Mouse (Mus musculus) midbrain, postnatal 0 days (tissue): ENCODE measurements at regions not wholly inside any gene's neighbourhood (a gene's known extent, or its start where the extent isn't known, plus 50 kb on each side); places are given as distances from the start of the nearest gene placed in this dataset.

Source experiments
- ATAC-seq: fragments of 200-750 bp; cut with Nextera tagmentation; 2 replicates; pipeline ENCODE4 v1.8.0; 2017; ENCODE audit warnings: moderate number of reproducible peaks, mild to moderate bottlenecking, moderate TSS enrichment, moderate library complexity; ENCODE audit not compliant: low FRiP score
- DNase-seq: peaks from one replicate; pipeline ENCODE4 v3.0.0-alpha.2; 2015; ENCODE audit warnings: low spot score
- H3K27ac ChIP-seq: fragments of 300-500 bp; sonication (generic); 2 replicates; pipeline ENCODE4 v1.5.1; 2014; ENCODE audit warnings: low read depth, mild to moderate bottlenecking, low read length, mixed read lengths
- H3K27me3 ChIP-seq: fragments of 300-500 bp; sonication (generic); 2 replicates; pipeline ENCODE4 v1.6.1; 2014; ENCODE audit warnings: low read length, control low read depth, mixed read lengths; ENCODE audit not compliant: insufficient read depth
- H3K36me3 ChIP-seq: fragments of 300-500 bp; sonication (generic); 2 replicates; pipeline ENCODE4 v1.6.1; 2014; ENCODE audit warnings: low read length, control low read depth, mixed read lengths; ENCODE audit not compliant: insufficient read depth
- H3K4me1 ChIP-seq: fragments of 300-500 bp; sonication (generic); 2 replicates; pipeline ENCODE4 v1.6.1; 2014; ENCODE audit warnings: mild to moderate bottlenecking, control low read depth, antibody characterized with exemption, low read length, mixed read lengths; ENCODE audit not compliant: insufficient read depth
- H3K4me2 ChIP-seq: fragments of 300-500 bp; sonication (generic); 2 replicates; pipeline ENCODE4 v1.6.1; 2014; ENCODE audit warnings: low read depth, mild to moderate bottlenecking, low read length, mixed read lengths; ENCODE audit not compliant: poor library complexity, severe bottlenecking
- H3K4me3 ChIP-seq: fragments of 300-500 bp; sonication (generic); 2 replicates; pipeline ENCODE4 v1.5.1; 2014; ENCODE audit warnings: low read depth, mild to moderate bottlenecking, low read length, moderate library complexity
- H3K9ac ChIP-seq: fragments of 300-500 bp; sonication (generic); replicated peaks from 2 replicates; pipeline ENCODE4 v1.6.1; 2014; ENCODE audit warnings: mild to moderate bottlenecking, low read length, moderate library complexity, mixed read lengths; ENCODE audit not compliant: poor library complexity, severe bottlenecking
- H3K9me3 ChIP-seq: fragments of 300-500 bp; sonication (generic); 2 replicates; pipeline ENCODE4 v1.6.1; 2016; ENCODE audit warnings: low read length, control low read depth
- CTCF ChIP-seq: IDR thresholded peaks from 2 replicates; pipeline ENCODE4 v1.5.1; 2016; ENCODE audit warnings: antibody characterized with exemption, mild to moderate bottlenecking
- WGBS: fragments of 180-500 bp; shearing (Covaris S2); extraction: QIAGEN DNeasy Blood & Tissue Kit; methylation state at CpG from one replicate; pipeline ENCODE4 v1.1.7; 2014; 5-methylcytosine and 5-hydroxymethylcytosine counted together

DNA sequence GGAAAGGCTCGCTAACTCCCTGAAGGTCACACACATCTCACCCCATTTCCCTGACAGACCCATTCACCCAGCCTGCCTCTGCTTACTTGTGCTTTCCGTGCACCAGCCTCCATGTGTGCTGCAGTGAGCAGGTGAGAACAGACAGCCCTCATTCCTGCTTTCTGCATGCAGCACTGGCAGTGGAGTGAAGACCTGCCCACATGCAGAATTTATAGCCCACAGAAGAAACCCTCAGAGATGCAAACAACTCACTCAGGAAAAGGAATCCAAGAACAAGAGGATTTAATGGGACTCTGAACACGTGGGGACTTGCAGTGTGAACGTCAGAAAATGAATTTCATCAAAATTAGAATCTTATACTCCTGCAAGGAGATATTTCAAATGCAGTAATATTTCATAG lies 152.2 kb upstream of the Ankrd50 start:
- ATAC-seq, result no peak
- 73% methylated on average over 4 of the region's 4 CpGs for WGBS
- no peak overlapping the region for H3K4me3 ChIP-seq

DNA sequence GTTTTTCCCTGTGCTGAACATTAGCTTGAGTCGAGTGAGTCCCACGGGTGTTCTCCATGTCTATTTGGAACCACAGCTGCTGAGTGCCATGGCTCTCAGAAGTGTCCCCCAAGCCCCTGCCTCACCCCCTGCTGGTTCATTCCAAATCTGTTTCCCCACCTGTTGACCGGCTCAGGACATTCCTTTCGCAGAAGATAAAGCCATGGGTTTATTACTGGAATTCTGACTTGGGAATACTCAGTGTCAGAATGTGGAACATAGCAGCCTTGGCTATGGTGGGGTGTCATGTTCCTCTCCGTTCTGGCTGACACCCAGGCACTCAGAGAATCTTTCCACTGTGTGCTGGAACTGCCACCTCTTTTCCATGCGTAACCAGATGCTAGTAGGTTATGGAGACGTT lies 148.7 kb upstream of the Ankrd50 start:
- Histone ChIP-seq H3K4me3 (no peak overlapping the region), H3K36me3 (no peaks in the 10 kb centered on the region), H3K4me2 (no peak overlapping the region), H3K9me3 (no peaks in the 10 kb centered on the region), H3K27me3 (no peaks in the 10 kb centered on the region), H3K27ac (no peak overlapping the region), H3K4me1 (no peaks in the 10 kb centered on the region), H3K9ac (no peak overlapping the region)
- no peak for ATAC-seq
- DNase-seq, result no peak
- TF ChIP-seq CTCF, result no peak
- WGBS, result 68% methylated on average over 7 of the region's 7 CpGs

More for the DNA sequence above, 152.2 kb upstream of the Ankrd50 start:
- Histone ChIP-seq H3K9ac (no peak overlapping the region), H3K9me3 (no peaks in the 10 kb centered on the region), H3K4me2 (no peak overlapping the region), H3K36me3 (no peaks in the 10 kb centered on the region), H3K4me1 (no peaks in the 10 kb centered on the region), H3K27me3 (no peaks in the 10 kb centered on the region), H3K27ac (no peak overlapping the region)
- TF ChIP-seq CTCF, result no peak
- DNase-seq, result no peak

DNA sequence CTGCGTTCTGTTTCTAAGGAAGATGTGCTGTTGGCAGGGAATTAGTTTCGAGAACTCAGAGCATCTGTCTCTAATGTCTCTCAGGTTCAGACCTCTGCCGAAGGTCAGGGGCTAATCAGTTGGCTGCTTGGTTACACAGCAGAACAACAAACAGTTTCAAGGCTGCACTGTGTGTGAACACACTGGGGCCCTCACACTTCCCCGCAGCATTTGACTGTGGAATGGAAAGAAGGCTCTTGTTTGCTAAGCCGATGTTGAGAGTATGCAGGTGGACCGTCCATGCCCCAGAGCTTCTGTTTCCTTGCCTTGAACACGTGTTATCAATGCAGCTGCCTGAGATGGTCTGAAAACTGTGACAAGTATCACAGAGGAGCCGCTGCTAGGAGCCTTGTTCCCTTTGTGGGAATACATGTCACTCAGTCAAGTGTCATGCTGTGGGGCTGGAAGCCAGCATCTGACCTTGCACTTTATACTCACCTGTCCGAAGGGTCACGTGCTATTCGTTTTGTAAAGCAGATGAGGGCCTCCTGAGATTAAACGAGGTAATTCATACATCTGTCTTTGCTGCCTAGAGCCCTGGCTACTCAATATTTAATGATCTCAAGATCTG lies 141.0 kb upstream of the Ankrd50 start:
- H3K27me3 ChIP-seq, result no peaks in the 10 kb centered on the region
- ATAC-seq (no peak), DNase-seq (no peak)
- H3K36me3 ChIP-seq, result no peaks in the 10 kb centered on the region
- no peaks in the 10 kb centered on the region for H3K9me3 ChIP-seq
- H3K27ac ChIP-seq, result no peak overlapping the region
- H3K4me3 ChIP-seq, result no peak overlapping the region
- no peak overlapping the region for H3K4me2 ChIP-seq
- no peaks in the 10 kb centered on the region for H3K4me1 ChIP-seq
- no peak for TF ChIP-seq CTCF
- WGBS, result 53% methylated on average over 12 of the region's 12 CpGs
- no peak overlapping the region for H3K9ac ChIP-seq

DNA sequence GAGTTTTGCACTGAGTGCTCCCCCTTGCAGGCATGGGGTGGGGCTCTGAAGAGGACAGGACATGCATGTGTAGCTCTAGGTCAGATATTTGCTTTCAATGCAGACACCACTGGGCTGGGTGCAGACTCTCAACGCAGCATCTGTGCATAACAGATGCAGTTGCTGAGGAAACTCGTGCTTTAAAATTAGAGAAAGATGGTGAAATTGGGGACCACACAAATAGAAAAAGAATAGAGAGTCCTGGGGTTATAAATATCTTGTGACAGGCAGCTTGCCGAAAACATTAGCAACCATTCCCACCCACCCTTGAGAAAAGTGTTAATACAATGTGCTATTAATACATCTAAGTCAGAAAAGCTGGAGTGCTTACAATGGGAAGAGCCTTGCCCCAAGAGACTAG lies 133.3 kb upstream of the Ankrd50 start:
- no peaks in the 10 kb centered on the region for H3K4me1 ChIP-seq
- no peaks in the 10 kb centered on the region for H3K27me3 ChIP-seq
- H3K4me3 ChIP-seq, result no peak overlapping the region
- no peaks in the 10 kb centered on the region for H3K9me3 ChIP-seq
- no peaks in the 10 kb centered on the region for H3K36me3 ChIP-seq
- 45% methylated on average over 3 of the region's 3 CpGs for WGBS
- H3K9ac ChIP-seq, result no peak overlapping the region
- no peak overlapping the region for H3K27ac ChIP-seq
- no peak for TF ChIP-seq CTCF
- no peak overlapping the region for H3K4me2 ChIP-seq
- no peak for ATAC-seq
- DNase-seq, result no peak

DNA sequence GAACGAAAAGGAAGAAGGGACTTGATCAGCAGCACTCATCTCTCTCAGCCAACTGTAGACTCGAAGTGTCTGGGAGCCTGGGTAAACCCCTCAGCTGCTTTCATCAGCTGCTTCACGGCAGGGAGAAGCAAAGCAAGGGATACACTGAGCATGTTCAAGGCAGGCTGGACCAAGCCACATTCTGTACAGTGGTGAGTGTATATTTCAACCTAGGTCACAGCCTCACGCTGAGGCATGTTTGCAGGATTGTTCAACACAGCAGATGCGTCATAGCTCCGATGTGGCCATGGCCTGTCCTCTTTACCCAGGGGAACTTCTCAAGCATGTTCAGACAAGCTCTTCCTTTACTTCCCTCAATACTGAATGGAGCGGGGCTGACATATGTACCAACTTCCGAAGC lies 132.6 kb upstream of the Ankrd50 start:
- H3K4me2 ChIP-seq, result no peak overlapping the region
- H3K9ac ChIP-seq, result no peak overlapping the region
- H3K9me3 ChIP-seq, result no peaks in the 10 kb centered on the region
- ATAC-seq, result no peak
- H3K36me3 ChIP-seq, result no peaks in the 10 kb centered on the region
- DNase-seq, result no peak
- H3K4me3 ChIP-seq, result no peak overlapping the region
- no peaks in the 10 kb centered on the region for H3K27me3 ChIP-seq
- no peak for TF ChIP-seq CTCF
- no peaks in the 10 kb centered on the region for H3K4me1 ChIP-seq
- WGBS, result 90% methylated on average over 8 of the region's 8 CpGs
- no peak overlapping the region for H3K27ac ChIP-seq

DNA sequence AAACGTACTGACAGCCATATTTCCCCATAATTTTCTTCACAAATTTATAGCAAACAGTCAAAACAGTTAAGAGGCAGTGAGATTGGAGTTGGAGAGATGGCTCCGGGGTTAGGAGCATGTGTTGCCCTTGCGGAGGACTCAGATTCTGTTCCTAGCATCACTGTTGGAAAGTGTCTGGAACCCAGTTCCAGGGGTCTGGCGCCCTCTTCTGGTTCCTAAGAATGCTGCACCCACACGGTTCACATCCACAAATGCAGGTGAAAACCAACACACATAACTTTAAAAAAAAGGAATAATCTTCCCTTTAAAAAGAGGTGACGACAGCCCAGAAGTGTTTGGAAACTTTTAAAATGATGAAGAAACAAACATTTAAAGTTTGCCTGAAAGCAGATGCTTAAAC lies 129.1 kb upstream of the Ankrd50 start:
- H3K36me3 ChIP-seq, result no peaks in the 10 kb centered on the region
- H3K27me3 ChIP-seq, result no peaks in the 10 kb centered on the region
- WGBS, result 74% methylated on average over 6 of the region's 6 CpGs
- H3K4me2 ChIP-seq, result no peak overlapping the region
- H3K4me1 ChIP-seq, result no peaks in the 10 kb centered on the region
- DNase-seq, result no peak
- no peak overlapping the region for H3K27ac ChIP-seq
- no peak for ATAC-seq
- H3K4me3 ChIP-seq, result no peak overlapping the region
- no peak overlapping the region for H3K9ac ChIP-seq
- no peaks in the 10 kb centered on the region for H3K9me3 ChIP-seq
- peak; percentile 43 for TF ChIP-seq CTCF
